Mouse (Mus musculus) limb, embryonic 10.5 days (tissue): ENCODE data around the gene Zfp563. TPM values are rescaled to one million over a fixed set of nuclear protein-coding genes. Genes with fewer than 3 reads are reported as not detected.

ENCODE experiments used
- DNase-seq: peaks from one replicate; pipeline ENCODE4 v3.0.0-alpha.2; 2017; ENCODE audit warnings: low spot score
- H3K27ac ChIP-seq: fragments of 300-500 bp; sonication (generic); 2 replicates; pipeline ENCODE4 v1.5.1; 2016; ENCODE audit warnings: mild to moderate bottlenecking
- H3K27me3 ChIP-seq: fragments of 300-500 bp; sonication (generic); 2 replicates; pipeline ENCODE4 v1.6.1; 2016; ENCODE audit warnings: low read depth, mild to moderate bottlenecking; ENCODE audit not compliant: poor library complexity, severe bottlenecking
- H3K36me3 ChIP-seq: fragments of 300-500 bp; sonication (generic); 2 replicates; pipeline ENCODE4 v1.6.1; 2016; ENCODE audit warnings: mild to moderate bottlenecking, moderate library complexity
- H3K4me1 ChIP-seq: fragments of 300-500 bp; sonication (generic); 2 replicates; pipeline ENCODE4 v1.6.1; 2016
- H3K4me3 ChIP-seq: fragments of 300-500 bp; sonication (generic); 2 replicates; pipeline ENCODE4 v1.5.1; 2016; ENCODE audit warnings: mild to moderate bottlenecking, moderate library complexity
- H3K9me3 ChIP-seq: fragments of 300-500 bp; sonication (generic); replicated peaks from 2 replicates; pipeline ENCODE4 v1.6.1; 2016; ENCODE audit warnings: mild to moderate bottlenecking
- WGBS: fragments of 180-500 bp; shearing (Covaris S2); methylation state at CpG from one replicate; pipeline ENCODE4 v1.1.7; 2016; 5-methylcytosine and 5-hydroxymethylcytosine counted together
- polyA plus RNA-seq: library from polyadenylated mRNA; unstranded; fragments of >200 nt; fragmentation: Nextera tagmentation; extraction: Ambion mirVana; gene quantifications from 2 replicates; pipeline ENCODE4 v1.2.1, GENCODE M21; 2016

Gene Zfp563
- polyA plus RNA-seq = 5.9 and 8.6 TPM in 2 replicates

- no peaks in the 10 kb centered on the region for H3K9me3 ChIP-seq
- H3K27me3 ChIP-seq = no peaks in the 10 kb centered on the region
- no peaks in the 10 kb centered on the region for H3K36me3 ChIP-seq
- peak; percentile 90 for DNase-seq
- peak within 1 kb of the TSS; percentile 88 for H3K27ac ChIP-seq
- peaks cover 13% of the 10 kb centered on the region for H3K4me1 ChIP-seq
- WGBS = 5% methylated on average over 34 of the region's 34 CpGs
- peak within 1 kb of the TSS; percentile 70 for H3K4me3 ChIP-seq
These were observed at the start of gene Zfp563 for GRCm38 (mm10) chr17:33089220-33089949. TSS of gene Zfp563 (plus strand) at chr17:33089310.

- no peak overlapping the region for H3K4me3 ChIP-seq
- no peaks in the 10 kb centered on the region for H3K4me1 ChIP-seq
- no peaks in the 10 kb centered on the region for H3K27me3 ChIP-seq
- no peak for DNase-seq
- 17% methylated on average over 1 of the region's 1 CpGs for WGBS
- no peaks in the 10 kb centered on the region for H3K36me3 ChIP-seq
- H3K27ac ChIP-seq = no peak overlapping the region
- no peaks in the 10 kb centered on the region for H3K9me3 ChIP-seq
These were observed 30.3 kb upstream of the Zfp563 start for GRCm38 (mm10) chr17:33058791-33059190.

DNA sequence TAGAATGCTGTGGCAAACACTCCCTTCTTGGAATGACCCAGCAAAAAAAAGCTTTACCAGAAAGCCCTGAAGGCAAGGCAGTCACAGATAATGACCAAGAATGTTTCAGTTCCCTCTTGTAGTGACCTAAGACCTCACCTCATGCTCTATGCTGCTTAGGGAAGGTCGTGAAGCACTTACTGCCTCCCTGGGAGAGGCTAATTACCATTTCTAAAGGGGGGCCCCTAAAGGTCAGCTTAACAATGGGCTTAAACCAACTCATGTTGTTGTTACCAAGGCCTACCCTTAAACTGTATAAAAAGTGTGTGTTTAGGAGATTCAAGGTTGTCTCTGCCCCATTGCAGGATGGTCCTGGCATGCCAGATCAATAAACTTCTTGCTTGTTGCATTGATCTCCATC lies 26.1 kb upstream of the Zfp563 start:
- H3K36me3 ChIP-seq = no peaks in the 10 kb centered on the region
- H3K9me3 ChIP-seq = no peaks in the 10 kb centered on the region
- no peaks in the 10 kb centered on the region for H3K4me1 ChIP-seq
- H3K27ac ChIP-seq = no peak overlapping the region
- H3K27me3 ChIP-seq = no peaks in the 10 kb centered on the region
- 0% methylated on average over 1 of the region's 1 CpGs for WGBS
- DNase-seq = no peak
- H3K4me3 ChIP-seq = no peak overlapping the region

DNA sequence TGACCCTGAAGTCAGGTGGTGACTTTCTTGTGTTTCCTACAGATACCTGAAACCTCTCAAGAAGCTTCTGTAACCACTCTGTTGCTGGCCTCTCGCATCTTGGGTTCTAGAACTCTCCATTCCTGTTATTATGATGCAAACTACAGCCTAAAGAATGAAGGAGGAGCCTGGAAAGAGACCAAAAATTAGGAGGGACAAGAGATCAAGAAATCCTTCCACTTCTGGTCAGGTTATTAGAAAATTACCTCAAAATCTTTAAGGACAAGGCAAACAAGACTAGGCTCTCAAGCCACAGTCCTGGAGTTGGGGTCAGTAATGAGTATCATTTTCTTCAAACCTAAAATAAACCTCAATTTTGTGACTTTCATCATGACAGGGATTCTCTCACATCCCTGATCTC lies 21.2 kb upstream of the Zfp563 start, which contains the start of gene 4921501E09Rik:
Gene 4921501E09Rik (minus strand): TSS at position 101 of the 400 bp plus-strand sequence.
- no peaks in the 10 kb centered on the region for H3K36me3 ChIP-seq
- no peak within 1 kb of the TSS for H3K27ac ChIP-seq
- DNase-seq = no peak
- H3K9me3 ChIP-seq = no peaks in the 10 kb centered on the region
- no peak within 1 kb of the TSS for H3K4me3 ChIP-seq
- WGBS = 64% methylated on average over 1 of the region's 1 CpGs
- no peaks in the 10 kb centered on the region for H3K27me3 ChIP-seq
- no peaks in the 10 kb centered on the region for H3K4me1 ChIP-seq

- Histone ChIP-seq H3K27me3 (no peaks in the 10 kb centered on the region), H3K4me1 (peaks cover 13% of the 10 kb centered on the region), H3K9me3 (no peaks in the 10 kb centered on the region), H3K27ac (no peak overlapping the region), H3K4me3 (peak overlapping the region; percentile 75; the same call in 1 of the 2 replicates), H3K36me3 (no peaks in the 10 kb centered on the region)
- no peak for DNase-seq
- 89% methylated on average over 1 of the region's 1 CpGs for WGBS
These were observed 2.5 kb downstream of the Zfp563 start for GRCm38 (mm10) chr17:33091630-33092029.

- Histone ChIP-seq H3K4me1 (peaks cover 13% of the 10 kb centered on the region), H3K36me3 (no peaks in the 10 kb centered on the region), H3K9me3 (no peaks in the 10 kb centered on the region), H3K4me3 (peak overlapping the region; percentile 75), H3K27me3 (no peaks in the 10 kb centered on the region), H3K27ac (peak overlapping the region; percentile 91)
- peak; percentile 76 for DNase-seq
- 4% methylated on average over 31 of the region's 31 CpGs for WGBS
These were observed 3.5 kb downstream of the Zfp563 start for GRCm38 (mm10) chr17:33092391-33093193.

DNA sequence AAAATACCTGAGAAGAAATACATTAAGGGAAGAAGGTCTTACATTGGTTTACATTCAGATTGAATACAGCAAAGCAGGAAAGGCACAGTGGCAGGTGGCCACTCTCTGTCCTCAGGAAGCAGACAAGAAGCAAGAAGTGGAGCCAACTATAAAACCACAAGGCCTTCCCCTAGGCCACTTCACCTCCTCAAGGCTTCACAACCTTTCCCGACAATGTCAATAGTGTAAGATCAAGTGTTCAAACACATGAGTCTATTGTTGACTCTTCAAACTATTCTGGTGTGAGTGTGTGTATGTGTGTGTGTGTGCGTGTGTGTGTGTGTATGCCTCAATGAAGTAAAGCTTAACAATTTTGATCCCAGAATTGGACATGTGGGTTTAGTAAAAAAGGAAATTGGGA lies 8.3 kb downstream of the Zfp563 start:
- no peak overlapping the region for H3K27ac ChIP-seq
- no peaks in the 10 kb centered on the region for H3K9me3 ChIP-seq
- H3K4me3 ChIP-seq = no peak overlapping the region
- H3K36me3 ChIP-seq = no peaks in the 10 kb centered on the region
- no peak for DNase-seq
- no peaks in the 10 kb centered on the region for H3K27me3 ChIP-seq
- WGBS = 90% methylated on average over 2 of the region's 2 CpGs
- peaks cover 9% of the 10 kb centered on the region for H3K4me1 ChIP-seq

DNA sequence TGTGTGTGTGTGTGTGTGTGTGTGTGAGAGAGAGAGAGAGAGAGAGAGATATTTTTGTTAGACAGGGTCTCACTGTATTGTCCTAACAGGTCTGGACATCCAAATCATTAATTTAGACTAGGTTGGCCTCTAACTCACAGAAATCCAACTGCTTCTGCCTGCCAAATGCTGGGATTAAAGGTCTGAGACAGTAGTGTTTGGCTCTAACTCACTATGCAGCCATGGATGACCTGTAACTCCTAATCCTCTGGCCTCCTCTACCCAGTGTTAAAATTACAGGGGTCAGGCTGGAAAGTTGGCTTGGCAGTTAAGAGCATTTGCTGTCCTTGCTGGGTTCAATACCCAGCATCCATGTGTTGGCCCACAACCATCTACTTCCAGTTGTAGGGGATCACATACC lies 35.4 kb downstream of the Zfp563 start:
- Histone ChIP-seq H3K27ac (no peak overlapping the region), H3K4me3 (no peak overlapping the region), H3K36me3 (no peaks in the 10 kb centered on the region), H3K4me1 (no peaks in the 10 kb centered on the region), H3K9me3 (no peaks in the 10 kb centered on the region), H3K27me3 (no peaks in the 10 kb centered on the region)
- no peak for DNase-seq

GRCm38 (mm10) chr17:33126257-33126656 lies 37.1 kb downstream of the Zfp563 start:
- no peak for DNase-seq
- no peaks in the 10 kb centered on the region for H3K36me3 ChIP-seq
- 56% methylated on average over 2 of the region's 2 CpGs for WGBS

DNA sequence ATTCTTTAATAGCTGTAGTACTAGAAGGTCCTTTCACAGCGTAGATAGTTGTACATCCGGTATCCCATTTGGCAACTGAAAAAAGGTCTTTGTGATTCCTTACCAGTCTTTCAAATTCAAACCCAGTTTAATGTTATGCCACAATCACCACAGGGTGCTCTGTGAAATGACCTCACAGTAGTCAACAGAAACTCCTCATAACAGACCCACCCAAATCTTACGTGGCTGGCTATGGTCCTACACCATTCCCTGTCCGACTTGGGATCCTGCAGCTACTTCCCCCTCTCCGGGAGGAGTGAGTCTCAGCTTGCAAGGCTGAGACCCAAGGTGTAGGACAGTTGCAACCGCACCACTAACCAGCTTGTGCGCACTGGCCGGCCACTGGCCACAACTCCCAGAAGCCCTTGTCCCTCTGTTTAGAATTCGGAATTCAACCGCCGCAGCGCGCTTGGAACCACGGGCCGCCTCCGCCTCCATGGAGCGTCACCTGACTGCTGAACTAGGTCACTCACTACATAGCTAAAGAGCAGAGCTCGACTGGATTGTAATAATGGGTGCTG lies 50.2 kb downstream of the Zfp563 start, which contains the start of gene Morc2b:
Gene Morc2b (minus strand): TSS at position 423 of the 560 bp plus-strand sequence.
- Histone ChIP-seq H3K27me3 (no peaks in the 10 kb centered on the region), H3K36me3 (no peaks in the 10 kb centered on the region), H3K27ac (no peak within 1 kb of the TSS), H3K4me1 (no peaks in the 10 kb centered on the region), H3K4me3 (no peak within 1 kb of the TSS), H3K9me3 (no peaks in the 10 kb centered on the region)
- DNase-seq = no peak
- 78% methylated on average over 18 of the region's 18 CpGs for WGBS

More at GRCm38 (mm10) chr17:33126257-33126656, 37.1 kb downstream of the Zfp563 start:
- Histone ChIP-seq H3K27ac (no peak overlapping the region), H3K9me3 (no peaks in the 10 kb centered on the region), H3K4me1 (no peaks in the 10 kb centered on the region), H3K4me3 (no peak overlapping the region), H3K27me3 (no peaks in the 10 kb centered on the region)
